Mouse (Mus musculus): ENCODE data around the gene Mlf2. TPM values are rescaled to one million over a fixed set of nuclear protein-coding genes. Genes with fewer than 3 reads are reported as not detected.

Mlf2 gene
- polyA plus RNA-seq (2017; shearing (Covaris generic)): 160 TPM

GRCm38 (mm10) chr6:124930754-124931524 is at the start of gene Mlf2:
Gene Mlf2 (plus strand): TSS chr6:124931386.

DNA sequence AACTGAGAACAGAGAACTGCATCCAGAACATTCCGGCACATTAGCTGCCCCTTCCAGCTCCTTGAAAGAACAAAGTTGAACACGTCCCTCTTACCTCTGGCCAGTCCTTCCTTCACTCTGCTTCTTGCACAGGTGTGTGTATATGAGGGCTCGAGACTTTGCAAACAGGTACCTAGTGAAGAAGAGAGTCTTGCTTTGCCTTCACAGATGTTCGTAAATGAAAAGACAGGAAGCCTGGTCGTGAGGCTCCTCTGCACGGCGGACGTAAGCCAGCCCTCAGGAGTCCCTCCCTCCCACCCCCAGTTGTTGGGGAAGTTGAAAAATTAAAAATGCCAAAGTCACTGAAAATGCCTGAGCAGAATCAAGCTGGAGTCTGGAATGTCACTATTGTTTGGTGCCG is 43.2 kb upstream of the Mlf2 start, which contains the start of gene Cd4:
Gene Cd4, minus strand, starts transcription at position 236 of the 400 bp plus-strand sequence.

GRCm38 (mm10) chr6:124911533-124912218 is 19.5 kb upstream of the Mlf2 start, which contains the start of gene Lag3:
Gene Lag3 (minus strand): TSS chr6:124911705.

GRCm38 (mm10) chr6:124919695-124920317 is 11.4 kb upstream of the Mlf2 start, which contains the start of gene Ptms:
Gene Ptms (minus strand): TSS chr6:124920103.

DNA sequence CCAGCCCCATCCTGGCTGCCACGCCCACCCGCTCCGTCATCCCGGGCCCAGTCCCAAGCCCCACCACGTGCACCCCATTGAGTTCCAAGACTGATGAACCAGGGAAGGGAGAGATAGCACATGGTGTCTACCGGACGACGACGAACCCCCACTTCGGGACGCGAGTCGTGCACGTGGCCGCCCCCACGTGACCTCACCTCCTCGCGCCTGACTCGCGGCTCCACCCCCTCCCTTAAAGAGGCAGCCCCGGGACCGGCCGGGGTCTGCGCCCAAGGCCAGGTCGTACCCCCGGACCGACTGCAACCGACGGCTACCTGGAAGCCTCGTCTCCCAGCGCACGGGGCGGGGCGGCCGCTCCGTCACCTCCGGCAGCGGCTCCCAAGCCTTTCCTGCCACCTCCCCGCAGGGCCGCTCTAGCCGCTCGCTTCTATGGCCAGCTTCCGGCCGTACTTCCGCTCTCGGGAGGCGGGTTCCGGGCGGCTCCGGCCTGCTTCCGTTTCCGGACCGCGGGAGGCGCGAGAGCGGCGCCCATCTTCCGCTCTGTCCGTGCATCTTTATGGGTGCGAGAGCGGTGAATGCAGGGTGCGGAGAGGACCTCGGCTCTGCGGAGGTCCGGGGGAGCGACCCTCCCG is 34.0 kb downstream of the Mlf2 start, which contains the start of gene Cops7a:
Gene Cops7a, minus strand, starts transcription at position 451 of the 632 bp plus-strand sequence.

Other genes starting within 250 kb of the Mlf2 start
- gene Emg1, start 219.2 kb upstream of the Mlf2 start, polyA plus RNA-seq (2017; shearing (Covaris generic)): 302 TPM
- 191 TPM for gene Phb2, start 219.1 kb upstream of the Mlf2 start, polyA plus RNA-seq (2017; shearing (Covaris generic))
- gene Ptpn6, start 192.7 kb upstream of the Mlf2 start, polyA plus RNA-seq (2017; shearing (Covaris generic)): 373 TPM
- 536 TPM for gene Grcc10, start 190.0 kb upstream of the Mlf2 start, polyA plus RNA-seq (2017; shearing (Covaris generic))
- 0.12 TPM for gene Gm45234, start 175.4 kb upstream of the Mlf2 start, polyA plus RNA-seq (2017; shearing (Covaris generic))
- 2.2 TPM for gene Atn1, start 174.9 kb upstream of the Mlf2 start, polyA plus RNA-seq (2017; shearing (Covaris generic))
- 8.9 TPM for gene Eno2, start 161.7 kb upstream of the Mlf2 start, polyA plus RNA-seq (2017; shearing (Covaris generic))
- 2.3 TPM for gene Lrrc23, start 151.7 kb upstream of the Mlf2 start, polyA plus RNA-seq (2017; shearing (Covaris generic))
- 8.0 TPM for gene Spsb2, start 122.7 kb upstream of the Mlf2 start, polyA plus RNA-seq (2017; shearing (Covaris generic))
- 179 TPM for gene Tpi1, start 117.1 kb upstream of the Mlf2 start, polyA plus RNA-seq (2017; shearing (Covaris generic))
- gene Usp5, start 101.9 kb upstream of the Mlf2 start, polyA plus RNA-seq (2017; shearing (Covaris generic)): 125 TPM
- gene Cdca3, start 101.8 kb upstream of the Mlf2 start, polyA plus RNA-seq (2017; shearing (Covaris generic)): 11.7 TPM
- gene Gnb3, start 91.1 kb upstream of the Mlf2 start, polyA plus RNA-seq (2017; shearing (Covaris generic)): not detected
- not detected for gene P3h3, start 73.6 kb upstream of the Mlf2 start, polyA plus RNA-seq (2017; shearing (Covaris generic))
- gene Gpr162, start 67.4 kb upstream of the Mlf2 start, polyA plus RNA-seq (2017; shearing (Covaris generic)): 0.20 TPM
- 296 TPM for gene Cd4, start 43.2 kb upstream of the Mlf2 start, polyA plus RNA-seq (2017; shearing (Covaris generic))
- gene Lag3, start 19.7 kb upstream of the Mlf2 start, polyA plus RNA-seq (2017; shearing (Covaris generic)): 4.6 TPM
- 14.2 TPM for gene Ptms, start 11.3 kb upstream of the Mlf2 start, polyA plus RNA-seq (2017; shearing (Covaris generic))
- 91.9 TPM for gene Cops7a, start 34.2 kb downstream of the Mlf2 start, polyA plus RNA-seq (2017; shearing (Covaris generic))
- not detected for gene Pianp, start 65.3 kb downstream of the Mlf2 start, polyA plus RNA-seq (2017; shearing (Covaris generic))
- 22.4 TPM for gene Zfp384, start 77.8 kb downstream of the Mlf2 start, polyA plus RNA-seq (2017; shearing (Covaris generic))
- 87.6 TPM for gene Ing4, start 108.4 kb downstream of the Mlf2 start, polyA plus RNA-seq (2017; shearing (Covaris generic))
- 28.2 TPM for gene Acrbp, start 118.3 kb downstream of the Mlf2 start, polyA plus RNA-seq (2017; shearing (Covaris generic))
- gene Lpar5, start 136.5 kb downstream of the Mlf2 start, polyA plus RNA-seq (2017; shearing (Covaris generic)): 18.5 TPM
- gene Chd4, start 164.6 kb downstream of the Mlf2 start, polyA plus RNA-seq (2017; shearing (Covaris generic)): 81.7 TPM
- gene Nop2, start 200.5 kb downstream of the Mlf2 start, polyA plus RNA-seq (2017; shearing (Covaris generic)): 67.0 TPM
- gene Iffo1, start 213.9 kb downstream of the Mlf2 start, polyA plus RNA-seq (2017; shearing (Covaris generic)): 13.0 TPM
- gene Gapdh, start 235.1 kb downstream of the Mlf2 start, polyA plus RNA-seq (2017; shearing (Covaris generic)): 406 TPM

Data from activated CD4-positive, CD25-positive, alpha-beta regulatory T cell, adult 9 weeks (primary cell).